Mouse (Mus musculus): ENCODE measurements around the gene Rbms1. TPM values are rescaled to one million over a fixed set of nuclear protein-coding genes. Genes with fewer than 3 reads are reported as not detected.
A peak's percentile ranks its signal among the peaks of the same experiment; 100 is the strongest.

Rbms1 gene
- polyA plus RNA-seq, 1 experiment from 2014 or later, result 54.5 TPM

GRCm38 (mm10) chr2:60730024-60730423, 233.0 kb downstream of the Rbms1 start:
- Histone ChIP-seq H3K9ac (no peak overlapping the region), H3K9me3 (replicated peaks) (no peaks in the 10 kb centered on the region), H3K4me1 (no peaks in the 10 kb centered on the region), H3K4me3 (no peak overlapping the region), H3K36me3 (no peaks in the 10 kb centered on the region), H3K27me3 (replicated peaks) (no peaks in the 10 kb centered on the region), H3K27ac (no peak overlapping the region), H3K4me2 (no peak overlapping the region)
- ATAC-seq, result no peak
- WGBS (ENCODE audit: insufficient replicate concordance), result 34% methylated on average over 3 of the region's 3 CpGs

- H3K4me3 ChIP-seq, result no peak overlapping the region
- no peaks in the 10 kb centered on the region for H3K36me3 ChIP-seq
- no peaks in the 10 kb centered on the region for H3K9me3 ChIP-seq (replicated peaks)
- H3K9ac ChIP-seq, result no peak overlapping the region
- no peak for ATAC-seq
- H3K27ac ChIP-seq, result no peak overlapping the region
- no peaks in the 10 kb centered on the region for H3K4me1 ChIP-seq
- H3K27me3 ChIP-seq (replicated peaks), result no peaks in the 10 kb centered on the region
- H3K4me2 ChIP-seq, result no peak overlapping the region
- WGBS (ENCODE audit: insufficient replicate concordance), result 68% methylated on average over 10 of the region's 10 CpGs
Measured at GRCm38 (mm10) chr2:60728902-60729585, 233.9 kb downstream of the Rbms1 start.

GRCm38 (mm10) chr2:60724660-60725059, 238.3 kb downstream of the Rbms1 start:
- Histone ChIP-seq H3K9ac (no peak overlapping the region), H3K36me3 (no peaks in the 10 kb centered on the region), H3K27ac (no peak overlapping the region), H3K27me3 (replicated peaks) (no peaks in the 10 kb centered on the region), H3K4me3 (no peak overlapping the region), H3K4me2 (no peak overlapping the region), H3K4me1 (no peaks in the 10 kb centered on the region), H3K9me3 (replicated peaks) (no peaks in the 10 kb centered on the region)
- WGBS (ENCODE audit: insufficient replicate concordance), result 67% methylated on average over 2 of the region's 2 CpGs
- no peak for ATAC-seq

- WGBS (ENCODE audit: insufficient replicate concordance), result 79% methylated on average over 3 of the region's 3 CpGs
- Histone ChIP-seq H3K27ac (no peak overlapping the region), H3K9ac (no peak overlapping the region), H3K9me3 (replicated peaks) (no peaks in the 10 kb centered on the region), H3K4me3 (no peak overlapping the region), H3K36me3 (no peaks in the 10 kb centered on the region), H3K27me3 (replicated peaks) (no peaks in the 10 kb centered on the region; the same call in 1 of the 2 replicates), H3K4me1 (no peaks in the 10 kb centered on the region), H3K4me2 (no peak overlapping the region)
- no peak for ATAC-seq
Measured at GRCm38 (mm10) chr2:60722967-60723366, 240.0 kb downstream of the Rbms1 start.

GRCm38 (mm10) chr2:60722514-60722913, 240.5 kb downstream of the Rbms1 start, which contains the start of gene Itgb6:
TSS of gene Itgb6 (minus strand) at chr2:60722643.
- no peak within 1 kb of the TSS for H3K4me2 ChIP-seq
- H3K4me1 ChIP-seq, result no peaks in the 10 kb centered on the region
- no peak within 1 kb of the TSS for H3K9ac ChIP-seq
- H3K27me3 ChIP-seq (replicated peaks), result peaks cover 2% of the 10 kb centered on the region; the same call in 1 of the 2 replicates
- no peak for ATAC-seq
- no peak within 1 kb of the TSS for H3K27ac ChIP-seq
- H3K36me3 ChIP-seq, result no peaks in the 10 kb centered on the region
- H3K9me3 ChIP-seq (replicated peaks), result no peaks in the 10 kb centered on the region
- 76% methylated on average over 14 of the region's 14 CpGs for WGBS (ENCODE audit: insufficient replicate concordance)
- H3K4me3 ChIP-seq, result no peak within 1 kb of the TSS

GRCm38 (mm10) chr2:60720906-60721305, 242.1 kb downstream of the Rbms1 start:
- ATAC-seq, result no peak
- H3K4me2 ChIP-seq, result no peak overlapping the region
- H3K36me3 ChIP-seq, result no peaks in the 10 kb centered on the region
- no peak overlapping the region for H3K4me3 ChIP-seq
- no peak overlapping the region for H3K9ac ChIP-seq
- WGBS (ENCODE audit: insufficient replicate concordance), result 21% methylated on average over 5 of the region's 5 CpGs
- H3K27me3 ChIP-seq (replicated peaks), result peaks cover 18% of the 10 kb centered on the region; the same call in 1 of the 2 replicates
- no peaks in the 10 kb centered on the region for H3K9me3 ChIP-seq (replicated peaks)
- no peak overlapping the region for H3K27ac ChIP-seq
- no peaks in the 10 kb centered on the region for H3K4me1 ChIP-seq

GRCm38 (mm10) chr2:60720205-60720604, 242.8 kb downstream of the Rbms1 start:
- no peak overlapping the region for H3K9ac ChIP-seq
- no peak overlapping the region for H3K4me2 ChIP-seq
- no peaks in the 10 kb centered on the region for H3K4me1 ChIP-seq
- 71% methylated on average over 8 of the region's 8 CpGs for WGBS (ENCODE audit: insufficient replicate concordance)
- ATAC-seq, result no peak
- no peaks in the 10 kb centered on the region for H3K9me3 ChIP-seq (replicated peaks)
- H3K27ac ChIP-seq, result no peak overlapping the region
- H3K36me3 ChIP-seq, result no peaks in the 10 kb centered on the region
- H3K27me3 ChIP-seq (replicated peaks), result peaks cover 25% of the 10 kb centered on the region
- no peak overlapping the region for H3K4me3 ChIP-seq

GRCm38 (mm10) chr2:60717348-60717747, 245.6 kb downstream of the Rbms1 start:
- Histone ChIP-seq H3K4me2 (peak overlapping the region; percentile 31; the same call in 1 of the 2 replicates), H3K27ac (no peak overlapping the region), H3K9ac (no peak overlapping the region), H3K27me3 (replicated peaks) (peaks cover 33% of the 10 kb centered on the region), H3K4me3 (no peak overlapping the region), H3K4me1 (no peaks in the 10 kb centered on the region), H3K9me3 (replicated peaks) (no peaks in the 10 kb centered on the region), H3K36me3 (no peaks in the 10 kb centered on the region)
- ATAC-seq, result no peak
- 30% methylated on average over 13 of the region's 13 CpGs for whole genome bisulfite sequencing (ENCODE audit: insufficient replicate concordance)

- no peak overlapping the region for H3K4me2 ChIP-seq
- H3K4me1 ChIP-seq, result no peaks in the 10 kb centered on the region
- no peaks in the 10 kb centered on the region for H3K9me3 ChIP-seq (replicated peaks)
- peaks cover 33% of the 10 kb centered on the region for H3K27me3 ChIP-seq (replicated peaks)
- ATAC-seq, result no peak
- H3K36me3 ChIP-seq, result no peaks in the 10 kb centered on the region
- H3K4me3 ChIP-seq, result no peak overlapping the region
- no peak overlapping the region for H3K27ac ChIP-seq
- H3K9ac ChIP-seq, result no peak overlapping the region
Measured at GRCm38 (mm10) chr2:60716549-60716948, 246.4 kb downstream of the Rbms1 start.

GRCm38 (mm10) chr2:60715771-60716170, 247.2 kb downstream of the Rbms1 start:
- peaks cover 33% of the 10 kb centered on the region for H3K27me3 ChIP-seq (replicated peaks)
- H3K4me3 ChIP-seq, result no peak overlapping the region
- no peak overlapping the region for H3K9ac ChIP-seq
- no peak overlapping the region for H3K27ac ChIP-seq
- no peaks in the 10 kb centered on the region for H3K4me1 ChIP-seq
- no peak overlapping the region for H3K4me2 ChIP-seq
- no peaks in the 10 kb centered on the region for H3K36me3 ChIP-seq
- ATAC-seq, result no peak
- no peaks in the 10 kb centered on the region for H3K9me3 ChIP-seq (replicated peaks)
- 72% methylated on average over 13 of the region's 13 CpGs for WGBS (ENCODE audit: insufficient replicate concordance)

GRCm38 (mm10) chr2:60714971-60715502, 248.0 kb downstream of the Rbms1 start:
- Histone ChIP-seq H3K9me3 (replicated peaks) (no peaks in the 10 kb centered on the region), H3K36me3 (no peaks in the 10 kb centered on the region), H3K27ac (no peak overlapping the region), H3K4me1 (no peaks in the 10 kb centered on the region), H3K4me3 (no peak overlapping the region), H3K27me3 (replicated peaks) (peaks cover 33% of the 10 kb centered on the region), H3K9ac (no peak overlapping the region), H3K4me2 (no peak overlapping the region)
- 62% methylated on average over 8 of the region's 8 CpGs for WGBS (ENCODE audit: insufficient replicate concordance)
- ATAC-seq, result no peak

- peaks cover 33% of the 10 kb centered on the region for H3K27me3 ChIP-seq (replicated peaks)
- no peak for ATAC-seq
- no peak overlapping the region for H3K4me3 ChIP-seq
- no peaks in the 10 kb centered on the region for H3K36me3 ChIP-seq
- WGBS (ENCODE audit: insufficient replicate concordance), result 23% methylated on average over 7 of the region's 7 CpGs
- H3K9me3 ChIP-seq (replicated peaks), result no peaks in the 10 kb centered on the region
- no peak overlapping the region for H3K27ac ChIP-seq
- no peak overlapping the region for H3K9ac ChIP-seq
- no peaks in the 10 kb centered on the region for H3K4me1 ChIP-seq
- H3K4me2 ChIP-seq, result no peak overlapping the region
Measured at GRCm38 (mm10) chr2:60714475-60714874, 248.5 kb downstream of the Rbms1 start.

GRCm38 (mm10) chr2:60713857-60714256, 249.1 kb downstream of the Rbms1 start:
- Histone ChIP-seq H3K9ac (no peak overlapping the region), H3K36me3 (no peaks in the 10 kb centered on the region), H3K4me2 (no peak overlapping the region), H3K4me3 (no peak overlapping the region), H3K27me3 (replicated peaks) (peaks cover 33% of the 10 kb centered on the region), H3K4me1 (no peaks in the 10 kb centered on the region), H3K9me3 (replicated peaks) (no peaks in the 10 kb centered on the region), H3K27ac (no peak overlapping the region)
- ATAC-seq, result no peak
- WGBS (ENCODE audit: insufficient replicate concordance), result 59% methylated on average over 8 of the region's 8 CpGs

All from liver, embryonic 12.5 days (tissue).